Mouse (Mus musculus) neural tube, embryonic 14.5 days (tissue): Measurements from ENCODE around the gene Ptch1. TPM values are rescaled to one million over a fixed set of nuclear protein-coding genes. Genes with fewer than 3 reads are reported as not detected.

Experiments
- ATAC-seq: fragments of 200-750 bp; cut with Nextera tagmentation; 2 replicates; pipeline ENCODE4 v1.8.0; 2017; ENCODE audit warnings: low read depth, mild to moderate bottlenecking, moderate TSS enrichment, moderate library complexity
- H3K27ac ChIP-seq: fragments of 300-500 bp; sonication (generic); 2 replicates; pipeline ENCODE4 v1.5.1; 2014; ENCODE audit warnings: low read depth, mild to moderate bottlenecking, control low read depth, low read length, moderate library complexity, mixed read lengths
- H3K27me3 ChIP-seq: fragments of 300-500 bp; sonication (generic); 2 replicates; pipeline ENCODE4 v1.6.1; 2014; ENCODE audit warnings: low read length; ENCODE audit not compliant: control insufficient read depth, insufficient read depth
- H3K36me3 ChIP-seq: fragments of 300-500 bp; sonication (generic); 2 replicates; pipeline ENCODE4 v1.6.1; 2014; ENCODE audit warnings: low read length, mixed read lengths; ENCODE audit not compliant: control insufficient read depth, insufficient read depth
- H3K4me1 ChIP-seq: fragments of 300-500 bp; sonication (generic); 2 replicates; pipeline ENCODE4 v1.6.1; 2014; ENCODE audit warnings: low read length; ENCODE audit not compliant: control insufficient read depth, insufficient read depth
- H3K4me2 ChIP-seq: fragments of 300-500 bp; sonication (generic); 2 replicates; pipeline ENCODE4 v1.6.1; 2014; ENCODE audit warnings: mild to moderate bottlenecking, low read depth, low read length, control low read depth
- H3K4me3 ChIP-seq: fragments of 300-500 bp; sonication (generic); 2 replicates; pipeline ENCODE4 v1.5.1; 2014; ENCODE audit warnings: low read depth, low read length, control low read depth, mixed read lengths
- H3K9ac ChIP-seq: fragments of 300-500 bp; sonication (generic); replicated peaks from 2 replicates; pipeline ENCODE4 v1.6.1; 2014; ENCODE audit warnings: low read depth, mild to moderate bottlenecking, control low read depth, low read length, mixed read lengths
- H3K9me3 ChIP-seq: fragments of 300-500 bp; sonication (generic); 2 replicates; pipeline ENCODE4 v1.6.1; 2016; ENCODE audit warnings: low read length; ENCODE audit not compliant: control insufficient read depth
- WGBS: fragments of 180-500 bp; shearing (Covaris S2); extraction: QIAGEN DNeasy Blood & Tissue Kit; methylation state at CpG from one replicate; pipeline ENCODE4 v1.1.7; 2014; 5-methylcytosine and 5-hydroxymethylcytosine counted together
- polyA plus RNA-seq: library from polyadenylated mRNA; unstranded; fragments of >200 nt; fragmentation: Nextera tagmentation; extraction: Ambion mirVana; gene quantifications from 2 replicates; pipeline ENCODE4 v1.2.1, GENCODE M21; 2014

Gene Ptch1
- polyA plus RNA-seq, 1 experiment from 2014 or later = 26.4 TPM

- 49% methylated on average over 7 of the region's 7 CpGs for WGBS
- H3K27ac ChIP-seq = no peak overlapping the region
- H3K27me3 ChIP-seq = no peaks in the 10 kb centered on the region
- no peak overlapping the region for H3K9ac ChIP-seq
- H3K4me1 ChIP-seq = peaks cover 5% of the 10 kb centered on the region; the same call in 1 of the 2 replicates
- H3K4me2 ChIP-seq = 0 out of 2 replicates have a peak overlapping the region, but pooled peaks have one; percentile 3
- ATAC-seq = no peak
- H3K36me3 ChIP-seq = peaks cover 21% of the 10 kb centered on the region
- no peak overlapping the region for H3K4me3 ChIP-seq
- H3K9me3 ChIP-seq = no peaks in the 10 kb centered on the region
These were observed 28.1 kb downstream of the Ptch1 start for GRCm38 (mm10) chr13:63545291-63545690.

DNA sequence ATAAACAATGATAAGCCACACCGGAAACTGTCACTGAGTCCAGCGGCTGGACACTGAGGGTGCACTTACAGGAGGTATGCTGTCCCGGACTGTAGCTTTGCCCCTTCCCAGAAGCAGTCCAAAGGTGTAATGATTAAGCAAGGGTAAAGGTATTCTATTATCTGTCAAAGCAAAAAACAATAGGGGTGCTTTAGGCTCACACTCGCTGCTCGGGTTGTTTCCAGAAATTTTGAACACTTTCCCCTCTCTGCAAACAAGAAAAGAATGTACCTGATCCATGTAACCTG lies 28.5 kb downstream of the Ptch1 start:
- Histone ChIP-seq H3K36me3 (peaks cover 22% of the 10 kb centered on the region), H3K9me3 (no peaks in the 10 kb centered on the region), H3K27ac (peak overlapping the region; percentile 52; the same call in 1 of the 2 replicates), H3K27me3 (no peaks in the 10 kb centered on the region), H3K4me3 (no peak overlapping the region), H3K4me2 (0 out of 2 replicates have a peak overlapping the region, but pooled peaks have one; percentile 3), H3K9ac (no peak overlapping the region), H3K4me1 (peaks cover 5% of the 10 kb centered on the region; the same call in 1 of the 2 replicates)
- WGBS = 35% methylated on average over 5 of the region's 5 CpGs
- ATAC-seq = no peak

- no peak overlapping the region for H3K4me3 ChIP-seq
- no peaks in the 10 kb centered on the region for H3K9me3 ChIP-seq
- peak; percentile 32; the same call in 1 of the 2 replicates for ATAC-seq
- no peaks in the 10 kb centered on the region for H3K27me3 ChIP-seq
- peak overlapping the region; percentile 52; the same call in 1 of the 2 replicates for H3K27ac ChIP-seq
- peaks cover 5% of the 10 kb centered on the region; the same call in 1 of the 2 replicates for H3K4me1 ChIP-seq
- 32% methylated on average over 13 of the region's 13 CpGs for WGBS
- no peak overlapping the region for H3K9ac ChIP-seq
- 0 out of 2 replicates have a peak overlapping the region, but pooled peaks have one; percentile 3 for H3K4me2 ChIP-seq
- peaks cover 27% of the 10 kb centered on the region for H3K36me3 ChIP-seq
These were observed 29.1 kb downstream of the Ptch1 start for GRCm38 (mm10) chr13:63544119-63544966.

GRCm38 (mm10) chr13:63543459-63543858 lies 29.9 kb downstream of the Ptch1 start:
- no peak overlapping the region for H3K4me3 ChIP-seq
- peaks cover 35% of the 10 kb centered on the region for H3K36me3 ChIP-seq
- no peak overlapping the region for H3K27ac ChIP-seq
- H3K4me1 ChIP-seq = peaks cover 5% of the 10 kb centered on the region; the same call in 1 of the 2 replicates
- WGBS = 67% methylated on average over 6 of the region's 6 CpGs
- no peak for ATAC-seq
- no peaks in the 10 kb centered on the region for H3K27me3 ChIP-seq
- no peaks in the 10 kb centered on the region for H3K9me3 ChIP-seq
- H3K4me2 ChIP-seq = no peak overlapping the region
- H3K9ac ChIP-seq = no peak overlapping the region

GRCm38 (mm10) chr13:63542796-63543384 lies 30.5 kb downstream of the Ptch1 start:
- Histone ChIP-seq H3K4me2 (no peak overlapping the region), H3K36me3 (peaks cover 39% of the 10 kb centered on the region), H3K27ac (no peak overlapping the region), H3K27me3 (no peaks in the 10 kb centered on the region), H3K4me1 (peaks cover 5% of the 10 kb centered on the region; the same call in 1 of the 2 replicates), H3K9me3 (no peaks in the 10 kb centered on the region), H3K9ac (no peak overlapping the region), H3K4me3 (no peak overlapping the region)
- no peak for ATAC-seq
- 53% methylated on average over 3 of the region's 3 CpGs for WGBS

- Histone ChIP-seq H3K9ac (no peak overlapping the region), H3K4me1 (peaks cover 5% of the 10 kb centered on the region; the same call in 1 of the 2 replicates), H3K27ac (no peak overlapping the region), H3K36me3 (peaks cover 44% of the 10 kb centered on the region), H3K4me2 (no peak overlapping the region), H3K27me3 (no peaks in the 10 kb centered on the region), H3K4me3 (no peak overlapping the region), H3K9me3 (no peaks in the 10 kb centered on the region)
- no peak for ATAC-seq
These were observed 31.9 kb downstream of the Ptch1 start for GRCm38 (mm10) chr13:63541510-63541909.

- peaks cover 52% of the 10 kb centered on the region for H3K36me3 ChIP-seq
These were observed 32.8 kb downstream of the Ptch1 start for GRCm38 (mm10) chr13:63540584-63540983.

GRCm38 (mm10) chr13:63534981-63535380 lies 38.4 kb downstream of the Ptch1 start:
- WGBS = 87% methylated on average over 4 of the region's 4 CpGs

More at GRCm38 (mm10) chr13:63540584-63540983, 32.8 kb downstream of the Ptch1 start:
- Histone ChIP-seq H3K9me3 (no peaks in the 10 kb centered on the region), H3K4me3 (no peak overlapping the region), H3K4me1 (peaks cover 5% of the 10 kb centered on the region; the same call in 1 of the 2 replicates), H3K27me3 (no peaks in the 10 kb centered on the region), H3K4me2 (no peak overlapping the region), H3K27ac (no peak overlapping the region), H3K9ac (no peak overlapping the region)
- ATAC-seq = no peak
- WGBS = 85% methylated on average over 12 of the region's 12 CpGs

GRCm38 (mm10) chr13:63530857-63531256 lies 42.5 kb downstream of the Ptch1 start:
- Histone ChIP-seq H3K27me3 (no peaks in the 10 kb centered on the region), H3K27ac (no peak overlapping the region), H3K36me3 (peaks cover 51% of the 10 kb centered on the region), H3K4me2 (no peak overlapping the region), H3K4me3 (no peak overlapping the region), H3K9ac (no peak overlapping the region), H3K9me3 (no peaks in the 10 kb centered on the region), H3K4me1 (peaks cover 21% of the 10 kb centered on the region)
- 56% methylated on average over 9 of the region's 9 CpGs for WGBS
- no peak for ATAC-seq

More at GRCm38 (mm10) chr13:63534981-63535380, 38.4 kb downstream of the Ptch1 start:
- H3K9me3 ChIP-seq = no peaks in the 10 kb centered on the region
- H3K4me1 ChIP-seq = 0 out of 2 replicates have a peak, but pooled peaks cover 3% of the 10 kb centered on the region
- H3K36me3 ChIP-seq = peaks cover 62% of the 10 kb centered on the region
- no peaks in the 10 kb centered on the region for H3K27me3 ChIP-seq
- H3K4me3 ChIP-seq = no peak overlapping the region
- H3K4me2 ChIP-seq = no peak overlapping the region
- no peak for ATAC-seq
- no peak overlapping the region for H3K9ac ChIP-seq
- H3K27ac ChIP-seq = no peak overlapping the region
